Mouse (Mus musculus): ENCODE data around the gene Zbtb9. TPM values are rescaled to one million over a fixed set of nuclear protein-coding genes. Genes with fewer than 3 reads are reported as not detected.

The Zbtb9 gene
- total RNA-seq, 1 experiment from 2014 or later = 5.3 TPM

DNA sequence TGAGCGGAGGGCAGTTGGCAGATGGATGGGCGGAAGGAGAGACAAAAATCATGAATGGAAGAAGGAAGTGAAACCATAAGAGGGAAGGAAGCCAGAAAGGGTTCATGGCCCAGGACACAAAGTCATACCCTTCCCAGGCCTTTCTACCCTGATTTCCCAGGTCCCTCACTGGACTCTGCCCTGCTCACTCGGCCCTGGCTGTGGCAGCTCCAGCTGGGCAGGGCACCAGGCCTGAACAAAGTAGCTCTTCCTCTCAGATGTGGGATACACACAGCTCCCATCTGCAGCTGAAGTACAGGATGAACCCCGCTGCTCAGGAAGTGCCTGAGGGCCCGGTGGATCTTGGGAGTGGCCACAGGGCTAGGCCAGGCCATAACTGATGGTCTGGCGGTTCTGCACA lies 69.9 kb downstream of the Zbtb9 start:
- no peak for DNase-seq

- no peak for DNase-seq
Observed at GRCm38 (mm10) chr17:27045164-27045563, 72.2 kb downstream of the Zbtb9 start.

GRCm38 (mm10) chr17:27047762-27048444 lies 74.9 kb downstream of the Zbtb9 start:
- DNase-seq = no peak

GRCm38 (mm10) chr17:27048445-27049239 lies 75.7 kb downstream of the Zbtb9 start:
- no peak for DNase-seq

DNA sequence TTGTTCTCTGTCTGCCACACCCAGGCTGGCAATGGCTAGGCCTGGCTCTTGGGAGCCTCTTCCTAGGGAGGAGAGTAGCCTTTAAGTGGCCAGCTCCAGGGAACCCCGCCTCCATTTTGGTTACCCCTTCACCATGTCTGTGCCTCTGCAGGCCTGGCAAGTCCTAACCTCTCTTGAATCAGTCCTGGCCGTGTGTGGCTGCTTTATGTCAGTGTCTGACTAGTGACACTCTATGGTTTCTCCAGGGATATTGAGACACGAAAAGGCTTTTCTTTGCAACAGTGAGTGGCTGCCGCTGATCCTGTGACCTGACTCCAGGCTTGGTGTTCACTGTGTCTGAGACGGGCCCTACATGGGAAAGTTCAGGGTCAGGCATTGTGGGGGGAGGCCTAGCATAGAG lies 77.9 kb downstream of the Zbtb9 start:
- peak; percentile 34 for DNase-seq

- peak; percentile 81 for DNase-seq
Observed at GRCm38 (mm10) chr17:27051514-27051913, 78.5 kb downstream of the Zbtb9 start.

GRCm38 (mm10) chr17:27056170-27056569 lies 83.2 kb downstream of the Zbtb9 start:
- DNase-seq = peak; percentile 81

- peak; percentile 89 for DNase-seq
Observed at GRCm38 (mm10) chr17:27056812-27057516, 84.0 kb downstream of the Zbtb9 start, which contains the start of gene Itpr3. Gene Itpr3 (plus strand): TSS chr17:27057304.

- DNase-seq = no peak
Observed at GRCm38 (mm10) chr17:27057517-27058055, 84.6 kb downstream of the Zbtb9 start.

Small RNA genes lying within 50 kb of the gene (microRNA-seq; reads per million reads assigned to microRNA genes)
- 0.43 to 0.76 reads per million in 2 experiments for gene Mir3083
- gene Mir6968 = 1.3 to 4.6 reads per million in 2 experiments

Other genes starting within 250 kb of the Zbtb9 start
- 21.6 and 28.6 TPM in 2 replicates for gene Bnip1, start 192.1 kb upstream of the Zbtb9 start, total RNA-seq (2021)
- not detected in 2 replicates for gene Nkx2-5, start 128.2 kb upstream of the Zbtb9 start, total RNA-seq (2021)
- gene Kifc5b, start 56.1 kb upstream of the Zbtb9 start, total RNA-seq (2021) = 5.0 and 5.2 TPM in 2 replicates
- gene Phf1, start 40.1 kb upstream of the Zbtb9 start, total RNA-seq (2021) = 19.9 and 25.3 TPM in 2 replicates
- 118 and 132 TPM in 2 replicates for gene Cuta, start 33.6 kb upstream of the Zbtb9 start, total RNA-seq (2021)
- 16.0 and 17.3 TPM in 2 replicates for gene Syngap1, start 31.9 kb upstream of the Zbtb9 start, total RNA-seq (2021)
- 33.5 and 41.7 TPM in 2 replicates for gene Bak1, start 55.8 kb downstream of the Zbtb9 start, total RNA-seq (2021)
- 7.4 and 10.9 TPM in 2 replicates for gene Itpr3, start 84.1 kb downstream of the Zbtb9 start, total RNA-seq (2021)
- 162 and 182 TPM in 2 replicates for gene Uqcc2, start 160.7 kb downstream of the Zbtb9 start, total RNA-seq (2021)
- 0.53 and 0.56 TPM in 2 replicates for gene Ip6k3, start 194.6 kb downstream of the Zbtb9 start, total RNA-seq (2021)
- gene Lemd2, start 231.3 kb downstream of the Zbtb9 start, total RNA-seq (2021) = 49.6 and 54.7 TPM in 2 replicates